Mouse (Mus musculus): ENCODE data around the gene Pcx.

- TF ChIP-seq CTCF (IDR thresholded peaks at IDR 0.05) (peak; percentile 90), POLR2A (IDR thresholded peaks at IDR 0.05; ENCODE audit: insufficient read depth, low read depth, low read length) (no peak), EP300 (IDR thresholded peaks at IDR 0.05; ENCODE audit: insufficient read depth, low read depth, low read length) (peak; percentile 80; the same call in 1 of the 2 replicates)
These were observed 12.9 kb upstream of the Pcx start for GRCm38 (mm10) chr19:4497263-4497973.

Measured in heart, adult 2 months (tissue).